Mouse (Mus musculus): ENCODE results near the gene Ndufa4l2. TPM values are rescaled to one million over a fixed set of nuclear protein-coding genes. Genes with fewer than 3 reads are reported as not detected.

Ndufa4l2 gene
- total and polyA plus RNA-seq, 3 experiments, result 21.8 to 26.6 TPM; not detected in 1

DNA sequence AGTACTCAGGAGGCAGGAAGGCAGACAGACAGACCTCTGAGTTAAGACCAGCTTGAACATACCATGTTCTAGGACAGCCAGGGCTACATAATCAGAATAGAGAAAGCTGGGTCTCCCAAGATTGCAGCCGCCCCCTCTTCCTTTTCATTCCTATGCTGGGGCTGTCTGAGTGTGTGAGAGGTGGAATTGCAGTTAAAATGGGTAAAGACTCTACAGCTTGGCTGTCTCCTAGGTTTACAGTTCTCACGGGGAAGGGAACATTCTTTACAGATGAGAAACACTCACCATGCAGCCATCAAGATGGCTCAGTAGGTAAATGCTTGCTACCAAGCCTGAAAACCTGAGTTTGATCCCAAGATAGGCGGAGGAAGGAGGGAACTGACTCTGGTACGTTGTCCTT, 14.7 kb upstream of the Ndufa4l2 start:
- Histone ChIP-seq H3K4me1 (ENCODE audit: control insufficient read depth in 1 of 2, insufficient read depth in 2 of 2, low read length in 2 of 2) (no peaks in the 10 kb centered on the region), H3K79me2 (ENCODE audit: control insufficient read depth, insufficient read depth, low read length, poor library complexity) (no peaks in the 10 kb centered on the region), H3K9me3 (replicated peaks; ENCODE audit: insufficient read depth, low read length) (no peaks in the 10 kb centered on the region), H3K9ac (ENCODE audit: control insufficient read depth, low read depth, low read length, poor library complexity, severe bottlenecking) (no peak overlapping the region), H3K27ac (ENCODE audit: control insufficient read depth, low read depth, low read length) (no peak overlapping the region), H3K27me3 (ENCODE audit: control insufficient read depth in 1 of 2, insufficient read depth in 2 of 2, low read length in 2 of 2) (no peaks in the 10 kb centered on the region), H3K36me3 (ENCODE audit: control insufficient read depth in 1 of 2, insufficient read depth in 2 of 2, low read length in 2 of 2) (no peaks in the 10 kb centered on the region; a peak in 2 of 4 replicates), H3K4me3 (ENCODE audit: control insufficient read depth in 1 of 2, insufficient read depth in 1 of 2, low read depth in 2 of 2, low read length in 2 of 2) (no peak overlapping the region)
- TF ChIP-seq TCF12 (IDR thresholded peaks at IDR 0.05; ENCODE audit: low read depth, low read length) (no peak), MYC (IDR thresholded peaks at IDR 0.05; ENCODE audit: low read depth, low read length) (no peak), MAX (IDR thresholded peaks at IDR 0.05; ENCODE audit: low read length) (no peak), POLR2AphosphoS5 (IDR thresholded peaks at IDR 0.05; ENCODE audit: borderline replicate concordance, low read depth, low read length) (no peak), NELFE (IDR thresholded peaks at IDR 0.05; ENCODE audit: low read depth, low read length) (no peak), MYB (IDR thresholded peaks at IDR 0.05; ENCODE audit: low read depth, low read length) (no peak)
- DNase-seq (ENCODE audit: low read depth, low spot score), result no peak

DNA sequence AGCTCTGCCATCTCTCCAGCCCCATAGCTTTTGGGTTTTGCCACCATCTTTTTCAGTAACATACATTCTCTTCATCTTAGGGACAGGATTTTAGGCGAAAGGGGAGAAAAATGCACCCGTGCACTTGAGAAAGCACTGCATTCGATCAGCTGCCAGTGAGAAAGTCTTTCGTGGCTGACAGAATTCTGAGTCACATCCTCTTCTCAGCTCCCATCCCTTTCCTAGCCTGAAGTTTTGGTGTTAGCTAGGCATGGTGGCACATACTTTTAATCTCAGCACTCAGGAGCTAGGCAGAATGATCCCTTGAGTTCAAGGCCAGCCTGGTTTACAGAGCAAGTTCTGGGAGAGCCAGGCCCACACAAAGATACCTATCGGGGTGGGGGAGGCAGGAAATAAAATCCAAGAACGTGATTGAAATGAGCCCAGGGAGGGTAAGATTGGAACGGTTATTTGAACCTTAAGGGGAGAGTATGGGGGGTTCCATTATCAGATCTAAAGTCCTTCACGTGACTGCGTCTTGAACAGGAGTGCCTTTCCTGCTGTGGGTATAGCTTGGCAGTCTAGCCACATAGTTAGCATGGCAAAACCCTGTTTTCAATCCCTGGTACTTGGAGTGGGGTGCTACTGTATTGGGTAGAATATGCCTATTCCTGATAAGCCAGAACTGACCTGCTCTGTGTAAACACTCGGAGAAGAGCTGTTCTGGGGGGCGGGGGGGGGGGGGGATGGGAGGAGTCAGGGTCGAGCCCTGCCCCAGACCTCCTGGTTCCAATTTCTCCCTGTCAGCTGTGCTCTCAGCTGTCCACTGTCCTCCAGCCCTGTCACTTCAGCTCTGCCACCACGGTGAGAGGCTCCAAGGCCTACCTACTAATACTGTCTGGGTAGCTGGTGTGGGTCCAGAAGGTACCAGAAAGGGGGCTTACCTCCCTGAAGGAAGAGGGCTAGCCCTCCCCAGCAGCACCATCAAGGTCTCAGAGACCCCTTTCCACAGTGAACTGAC, 13.6 kb upstream of the Ndufa4l2 start, which contains the start of gene Stac3:
Gene Stac3, plus strand, starts transcription at position 793 of the 1,000 bp plus-strand sequence.
- no peaks in the 10 kb centered on the region; a peak in 1 of 4 replicates for H3K36me3 ChIP-seq (ENCODE audit: control insufficient read depth in 1 of 2, insufficient read depth in 2 of 2, low read length in 2 of 2)

GRCm38 (mm10) chr10:127508239-127508638, 6.5 kb upstream of the Ndufa4l2 start:
- H3K9ac ChIP-seq (ENCODE audit: control insufficient read depth, low read depth, low read length, poor library complexity, severe bottlenecking), result no peak overlapping the region
- no peak for TF ChIP-seq EP300 (IDR thresholded peaks at IDR 0.05; ENCODE audit: low read depth in 1 of 2, low read length in 2 of 2)
- TF ChIP-seq CHD2 (IDR thresholded peaks at IDR 0.05; ENCODE audit: low read length), result no peak
- peak; percentile 66 for TF ChIP-seq ELF1 (IDR thresholded peaks at IDR 0.05; ENCODE audit: low read depth, low read length)
- TF ChIP-seq ETS1 (IDR thresholded peaks at IDR 0.05; ENCODE audit: low read depth, low read length), result no peak
- TF ChIP-seq SMC3 (IDR thresholded peaks at IDR 0.05; ENCODE audit: low read depth, low read length), result peak; percentile 76
- no peak for TF ChIP-seq ZMIZ1 (IDR thresholded peaks at IDR 0.05; ENCODE audit: low read depth, low read length)
- peak; percentile 72 for TF ChIP-seq ZC3H11A (IDR thresholded peaks at IDR 0.05; ENCODE audit: low read depth, low read length)
- TF ChIP-seq BHLHE40 (IDR thresholded peaks at IDR 0.05; ENCODE audit: borderline replicate concordance, low read depth, low read length), result no peak
- TF ChIP-seq RAD21 (IDR thresholded peaks at IDR 0.05; ENCODE audit: low read depth, low read length), result peak; percentile 82
- no peak for TF ChIP-seq ZNF384 (IDR thresholded peaks at IDR 0.05; ENCODE audit: low read depth, low read length)
- TF ChIP-seq RCOR1 (IDR thresholded peaks at IDR 0.05; ENCODE audit: low read depth, low read length), result no peak
- peak; percentile 68 to 95 (median 91) for TF ChIP-seq CTCF (IDR thresholded peaks at IDR 0.05 in 2 of 3, conservative IDR thresholded peaks at IDR 0.05 in 1 of 3; ENCODE audit: control insufficient read depth in 1 of 3, insufficient read depth in 1 of 3, low read depth in 2 of 3, low read length in 3 of 3, poor library complexity in 1 of 3, severe bottlenecking in 1 of 3)
- no peak for TF ChIP-seq GABPA (IDR thresholded peaks at IDR 0.05; ENCODE audit: low read depth, low read length)
- no peak for TF ChIP-seq MYB (IDR thresholded peaks at IDR 0.05; ENCODE audit: low read depth, low read length)
- TF ChIP-seq MXI1 (IDR thresholded peaks at IDR 0.05; ENCODE audit: low read depth, low read length), result peak; percentile 8; the same call in 1 of the 2 replicates

More for the DNA sequence above, 13.6 kb upstream of the Ndufa4l2 start, which contains the start of gene Stac3:
- Histone ChIP-seq H3K4me1 (ENCODE audit: control insufficient read depth in 1 of 2, insufficient read depth in 2 of 2, low read length in 2 of 2) (no peaks in the 10 kb centered on the region), H3K9me3 (replicated peaks; ENCODE audit: insufficient read depth, low read length) (no peaks in the 10 kb centered on the region), H3K27ac (ENCODE audit: control insufficient read depth, low read depth, low read length) (no peak within 1 kb of the TSS), H3K79me2 (ENCODE audit: control insufficient read depth, insufficient read depth, low read length, poor library complexity) (no peaks in the 10 kb centered on the region), H3K9ac (ENCODE audit: control insufficient read depth, low read depth, low read length, poor library complexity, severe bottlenecking) (no peak within 1 kb of the TSS), H3K27me3 (ENCODE audit: control insufficient read depth in 1 of 2, insufficient read depth in 2 of 2, low read length in 2 of 2) (no peaks in the 10 kb centered on the region), H3K4me3 (ENCODE audit: control insufficient read depth in 1 of 2, insufficient read depth in 1 of 2, low read depth in 2 of 2, low read length in 2 of 2) (no peak within 1 kb of the TSS)
- no peak for TF ChIP-seq MAX (IDR thresholded peaks at IDR 0.05; ENCODE audit: low read length)
- TF ChIP-seq CHD2 (IDR thresholded peaks at IDR 0.05; ENCODE audit: low read length), result no peak
- no peak for TF ChIP-seq POLR2AphosphoS2 (IDR thresholded peaks at IDR 0.05; ENCODE audit: low read length)
- TF ChIP-seq SMC3 (IDR thresholded peaks at IDR 0.05; ENCODE audit: low read depth, low read length), result no peak
- no peak for TF ChIP-seq USF2 (IDR thresholded peaks at IDR 0.05; ENCODE audit: borderline replicate concordance in 1 of 2, insufficient read depth in 1 of 2, low read depth in 1 of 2, low read length in 2 of 2)
- no peak for TF ChIP-seq NRF1 (IDR thresholded peaks at IDR 0.05; ENCODE audit: insufficient read depth, low read depth, low read length, poor library complexity, severe bottlenecking)
- no peak for TF ChIP-seq ETS1 (IDR thresholded peaks at IDR 0.05; ENCODE audit: low read depth, low read length)
- no peak for TF ChIP-seq ZNF384 (IDR thresholded peaks at IDR 0.05; ENCODE audit: low read depth, low read length)
- TF ChIP-seq MEF2A (IDR thresholded peaks at IDR 0.05; ENCODE audit: extremely low read depth, insufficient replicate concordance, low read depth, low read length, poor library complexity, severe bottlenecking), result no peak
- no peak for TF ChIP-seq MAZ (IDR thresholded peaks at IDR 0.05; ENCODE audit: low read depth, low read length)
- TF ChIP-seq EP300 (IDR thresholded peaks at IDR 0.05; ENCODE audit: low read depth in 1 of 2, low read length in 2 of 2), result no peak
- no peak for DNase-seq (ENCODE audit: low read depth, low spot score)

More at GRCm38 (mm10) chr10:127508239-127508638, 6.5 kb upstream of the Ndufa4l2 start:
- no peak overlapping the region for H3K27ac ChIP-seq (ENCODE audit: control insufficient read depth, low read depth, low read length)
- no peaks in the 10 kb centered on the region; the same call in 1 of the 2 replicates for H3K79me2 ChIP-seq (ENCODE audit: control insufficient read depth, insufficient read depth, low read length, poor library complexity)
- peak overlapping the region; percentile 18 to 27; a peak in 2 of 4 replicates for H3K4me3 ChIP-seq (ENCODE audit: control insufficient read depth in 1 of 2, insufficient read depth in 1 of 2, low read depth in 2 of 2, low read length in 2 of 2)
- no peaks in the 10 kb centered on the region; a peak in 1 of 4 replicates for H3K36me3 ChIP-seq (ENCODE audit: control insufficient read depth in 1 of 2, insufficient read depth in 2 of 2, low read length in 2 of 2)
- H3K9me3 ChIP-seq (replicated peaks; ENCODE audit: insufficient read depth, low read length), result no peaks in the 10 kb centered on the region
- peak; percentile 92 for DNase-seq (ENCODE audit: low read depth, low spot score)
- H3K27me3 ChIP-seq (ENCODE audit: control insufficient read depth in 1 of 2, insufficient read depth in 2 of 2, low read length in 2 of 2), result no peaks in the 10 kb centered on the region
- peaks cover 0 to 8% of the 10 kb centered on the region in 2 experiments; a peak in 2 of 4 replicates for H3K4me1 ChIP-seq (ENCODE audit: control insufficient read depth in 1 of 2, insufficient read depth in 2 of 2, low read length in 2 of 2)
